Mouse (Mus musculus) heart, embryonic 12.5 days (tissue): ENCODE measurements at regions not wholly inside any gene's neighbourhood (a gene's known extent, or its start where the extent isn't known, plus 50 kb on each side); places are given as distances from the start of the nearest gene placed in this dataset.
"Not testable (repeated sequence)": the region's sequence is repeated elsewhere in the genome, so short reads cannot be mapped to it uniquely, and the experiment has no call there.

ENCODE experiments used
- ATAC-seq: fragments of 200-750 bp; cut with Nextera tagmentation; 2 replicates; pipeline ENCODE4 v1.8.0; 2017; ENCODE audit warnings: moderate TSS enrichment, moderate library complexity; ENCODE audit not compliant: insufficient number of reproducible peaks, low FRiP score
- H3K27ac ChIP-seq: fragments of 300-500 bp; sonication (generic); 2 replicates; pipeline ENCODE4 v1.5.1; 2016; ENCODE audit warnings: mild to moderate bottlenecking, moderate library complexity; ENCODE audit not compliant: poor library complexity, severe bottlenecking
- H3K27me3 ChIP-seq: fragments of 300-500 bp; sonication (generic); replicated peaks from 2 replicates; pipeline ENCODE4 v1.6.1; 2016; ENCODE audit warnings: mild to moderate bottlenecking, moderate library complexity
- H3K36me3 ChIP-seq: fragments of 300-500 bp; sonication (generic); 2 replicates; pipeline ENCODE4 v1.6.1; 2016; ENCODE audit warnings: mild to moderate bottlenecking, moderate library complexity
- H3K4me1 ChIP-seq: fragments of 300-500 bp; sonication (generic); replicated peaks from 2 replicates; pipeline ENCODE4 v1.6.1; 2016; ENCODE audit warnings: mild to moderate bottlenecking
- H3K4me2 ChIP-seq: fragments of 300-500 bp; sonication (generic); 2 replicates; pipeline ENCODE4 v1.6.1; 2016; ENCODE audit warnings: mild to moderate bottlenecking, moderate library complexity
- H3K4me3 ChIP-seq: fragments of 300-500 bp; sonication (generic); 2 replicates; pipeline ENCODE4 v1.5.1; 2016; ENCODE audit warnings: mild to moderate bottlenecking
- H3K9ac ChIP-seq: fragments of 300-500 bp; sonication (generic); 2 replicates; pipeline ENCODE4 v1.6.1; 2016; ENCODE audit warnings: mild to moderate bottlenecking, moderate library complexity
- H3K9me3 ChIP-seq: fragments of 300-500 bp; sonication (generic); replicated peaks from 2 replicates; pipeline ENCODE4 v1.6.1; 2016; ENCODE audit warnings: mild to moderate bottlenecking, moderate library complexity
- WGBS: fragments of 180-500 bp; shearing (Covaris S2); methylation state at CpG from one replicate; pipeline ENCODE4 v1.1.7; 2016; 5-methylcytosine and 5-hydroxymethylcytosine counted together

DNA sequence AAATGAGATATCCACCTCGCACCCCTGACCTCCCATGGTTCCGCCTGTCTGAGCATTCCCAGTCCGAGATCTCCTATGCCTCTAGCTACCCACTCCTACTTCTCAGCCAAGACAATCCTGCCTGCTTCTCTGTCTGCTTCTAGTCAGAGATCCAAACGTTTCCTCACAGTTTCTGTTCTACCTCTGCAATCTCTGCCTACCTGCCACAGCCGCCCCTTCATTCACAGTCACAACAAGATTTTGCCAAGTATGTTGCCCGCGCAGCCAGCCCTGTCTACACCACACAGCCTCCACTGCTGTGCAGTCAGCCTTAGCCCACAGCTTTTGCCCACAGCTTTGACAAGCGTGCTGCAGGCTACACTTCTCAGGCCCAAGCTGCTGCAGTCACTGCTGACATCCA lies 601.7 kb downstream of the Epha7 start:
- whole genome bisulfite sequencing, result 83% methylated on average over 8 of the region's 8 CpGs
- no peak for ATAC-seq

DNA sequence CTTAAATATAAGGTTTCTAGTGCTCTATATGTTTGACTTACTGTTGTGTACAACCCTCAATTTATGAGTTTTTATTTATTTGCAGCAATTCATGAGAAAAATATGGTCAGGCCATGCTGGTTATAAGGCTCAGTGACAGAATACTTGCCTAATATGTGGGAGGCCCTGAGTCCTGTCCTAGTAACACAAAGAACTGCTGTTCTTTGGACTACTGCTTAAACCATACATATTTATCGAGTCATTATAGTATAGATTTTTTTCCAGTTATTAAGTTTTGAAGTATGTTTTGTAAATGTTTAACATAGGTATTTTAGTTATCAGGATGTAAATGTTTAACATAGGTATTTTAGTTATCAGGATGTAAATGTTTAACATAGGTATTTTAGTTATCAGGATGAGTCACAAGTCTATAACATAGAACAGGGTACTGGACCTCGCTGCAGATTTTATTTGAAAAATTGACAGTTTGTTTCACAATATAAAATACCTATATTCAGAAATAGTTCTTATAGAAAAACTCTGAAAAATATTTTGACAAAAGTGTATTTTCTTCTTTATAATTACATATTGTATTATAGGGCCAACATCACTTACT lies 607.4 kb downstream of the Epha7 start:
- no peaks in the 10 kb centered on the region for H3K36me3 ChIP-seq
- no peaks in the 10 kb centered on the region for H3K4me1 ChIP-seq
- H3K27me3 ChIP-seq, result no peaks in the 10 kb centered on the region
- H3K4me3 ChIP-seq, result no peak overlapping the region
- no peak overlapping the region for H3K9ac ChIP-seq
- H3K4me2 ChIP-seq, result no peak overlapping the region
- ATAC-seq, result no peak
- H3K27ac ChIP-seq, result no peak overlapping the region
- WGBS, result 82% methylated on average over 2 of the region's 2 CpGs
- H3K9me3 ChIP-seq, result no peaks in the 10 kb centered on the region

More for the DNA sequence above, 601.7 kb downstream of the Epha7 start:
- Histone ChIP-seq H3K9me3 (no peaks in the 10 kb centered on the region), H3K4me1 (0 out of 2 replicates have a peak, but pooled peaks cover 3% of the 10 kb centered on the region), H3K27ac (no peak overlapping the region), H3K4me3 (no peak overlapping the region), H3K27me3 (no peaks in the 10 kb centered on the region), H3K9ac (no peak overlapping the region), H3K4me2 (no peak overlapping the region), H3K36me3 (no peaks in the 10 kb centered on the region)

DNA sequence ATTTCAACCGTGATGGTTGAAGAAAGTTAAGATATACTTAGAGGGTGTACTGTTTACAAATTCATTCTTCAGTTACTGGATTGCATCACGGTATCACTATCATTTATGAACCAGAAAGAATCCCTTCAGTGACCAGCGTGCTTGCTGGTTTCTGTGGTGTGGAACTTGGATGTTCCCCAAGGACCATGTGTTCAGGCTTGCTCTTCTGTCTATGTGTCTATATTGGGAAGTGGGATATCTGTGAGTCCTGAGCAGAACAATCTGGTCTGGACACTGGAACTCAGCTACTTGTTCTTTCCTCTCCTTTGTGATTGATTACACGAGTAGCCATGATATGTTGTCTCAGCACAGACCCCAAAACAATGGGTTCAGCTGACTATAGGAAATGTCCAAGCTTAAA lies 618.6 kb downstream of the Epha7 start:
- WGBS, result 65% methylated on average over 4 of the region's 4 CpGs
- not testable (repeated sequence) for H3K27ac ChIP-seq, H3K27me3 ChIP-seq, ATAC-seq, H3K4me1 ChIP-seq, H3K36me3 ChIP-seq, H3K4me3 ChIP-seq, H3K4me2 ChIP-seq, H3K9ac ChIP-seq, H3K9me3 ChIP-seq

- no peaks in the 10 kb centered on the region for H3K27me3 ChIP-seq
- no peaks in the 10 kb centered on the region for H3K9me3 ChIP-seq
- no peak overlapping the region for H3K4me3 ChIP-seq
- no peak overlapping the region for H3K9ac ChIP-seq
- 75% methylated on average over 5 of the region's 5 CpGs for WGBS
- no peak for ATAC-seq
- H3K4me2 ChIP-seq, result no peak overlapping the region
- H3K36me3 ChIP-seq, result no peaks in the 10 kb centered on the region
- H3K27ac ChIP-seq, result no peak overlapping the region
- no peaks in the 10 kb centered on the region for H3K4me1 ChIP-seq
These were observed 650.4 kb downstream of the Epha7 start for GRCm38 (mm10) chr4:29463329-29463728.

GRCm38 (mm10) chr4:29466315-29466714 lies 653.4 kb downstream of the Epha7 start:
- Histone ChIP-seq H3K9ac (no peak overlapping the region), H3K9me3 (no peaks in the 10 kb centered on the region)
- 64% methylated on average over 2 of the region's 2 CpGs for WGBS

DNA sequence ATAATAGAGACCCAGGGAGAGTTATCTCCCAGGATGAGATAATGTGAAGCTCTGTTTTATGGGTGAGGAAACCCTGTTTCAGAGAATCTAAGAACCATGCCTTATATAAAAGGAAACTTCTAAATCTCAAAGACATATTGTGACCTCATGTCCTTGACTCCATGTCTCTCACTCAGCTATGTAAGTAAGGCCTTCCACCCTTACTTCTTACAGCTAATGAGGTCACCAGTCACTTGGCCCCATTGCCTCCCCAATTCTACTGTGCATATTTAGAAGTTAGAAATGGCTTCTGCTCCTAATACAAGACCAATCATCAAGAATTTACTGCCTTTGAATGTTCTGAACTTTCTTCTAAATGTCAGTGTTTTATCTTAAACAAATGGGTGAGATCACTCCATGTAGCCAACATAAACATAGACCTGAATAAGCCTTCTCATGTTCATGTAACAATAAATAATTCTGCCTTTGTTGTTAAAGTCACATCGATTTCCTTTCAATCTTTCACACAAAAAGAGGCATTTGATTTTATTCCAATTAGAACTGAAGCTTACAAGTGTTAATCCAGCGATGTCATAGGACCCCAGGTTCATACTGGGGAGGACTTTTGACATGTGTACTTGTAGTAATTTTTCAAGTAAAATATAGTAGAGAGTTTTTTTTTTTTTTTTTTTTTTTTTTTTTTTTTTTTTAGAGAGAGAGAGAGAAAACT lies 667.6 kb downstream of the Epha7 start:
- no peak overlapping the region for H3K27ac ChIP-seq
- no peaks in the 10 kb centered on the region for H3K27me3 ChIP-seq
- H3K9me3 ChIP-seq, result no peaks in the 10 kb centered on the region
- no peaks in the 10 kb centered on the region for H3K4me1 ChIP-seq
- no peak overlapping the region for H3K9ac ChIP-seq
- H3K36me3 ChIP-seq, result no peaks in the 10 kb centered on the region
- 53% methylated on average over 2 of the region's 2 CpGs for WGBS
- H3K4me2 ChIP-seq, result no peak overlapping the region
- no peak for ATAC-seq
- H3K4me3 ChIP-seq, result no peak overlapping the region

More at GRCm38 (mm10) chr4:29466315-29466714, 653.4 kb downstream of the Epha7 start:
- Histone ChIP-seq H3K4me1 (no peaks in the 10 kb centered on the region), H3K4me2 (no peak overlapping the region), H3K27me3 (no peaks in the 10 kb centered on the region), H3K36me3 (no peaks in the 10 kb centered on the region), H3K27ac (no peak overlapping the region), H3K4me3 (no peak overlapping the region)
- ATAC-seq, result no peak

DNA sequence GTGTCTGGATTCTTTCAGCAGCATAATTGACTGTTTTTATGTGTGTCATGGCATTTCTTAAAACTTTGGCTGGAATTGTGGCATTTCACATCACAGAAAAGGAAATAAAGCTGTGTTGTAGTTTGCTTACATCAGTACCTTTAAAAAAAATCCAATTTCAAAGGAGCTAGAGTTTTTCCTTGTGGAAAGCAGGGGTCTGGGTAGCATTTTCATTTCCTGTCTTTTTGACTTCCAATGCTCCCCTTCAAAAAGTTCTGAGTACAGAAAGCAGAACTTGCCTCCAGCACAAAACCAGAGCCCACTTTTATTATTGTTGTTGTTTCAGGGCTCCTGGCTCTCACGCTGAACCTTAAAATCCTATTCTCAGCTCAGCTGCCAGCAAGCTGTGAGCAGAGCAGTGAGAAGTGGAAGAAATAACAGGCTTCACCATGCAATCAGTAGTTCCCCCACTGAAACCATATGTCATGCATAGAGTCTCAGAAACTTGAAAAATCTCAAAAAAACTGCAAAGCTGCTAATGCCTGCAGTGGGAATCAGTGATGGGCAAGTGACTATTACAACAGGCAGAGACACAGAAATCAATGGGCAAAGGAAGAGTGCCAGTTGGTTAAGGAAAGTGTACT lies 668.3 kb downstream of the Epha7 start:
- 22% methylated on average over 1 of the region's 1 CpGs for WGBS
- H3K27me3 ChIP-seq, result no peaks in the 10 kb centered on the region
- H3K9me3 ChIP-seq, result no peaks in the 10 kb centered on the region
- no peaks in the 10 kb centered on the region for H3K36me3 ChIP-seq
- H3K4me1 ChIP-seq, result no peaks in the 10 kb centered on the region
- H3K27ac ChIP-seq, result peak overlapping the region; percentile 27; the same call in 1 of the 2 replicates
- no peak overlapping the region for H3K4me3 ChIP-seq
- no peak overlapping the region for H3K9ac ChIP-seq
- no peak for ATAC-seq
- H3K4me2 ChIP-seq, result no peak overlapping the region

DNA sequence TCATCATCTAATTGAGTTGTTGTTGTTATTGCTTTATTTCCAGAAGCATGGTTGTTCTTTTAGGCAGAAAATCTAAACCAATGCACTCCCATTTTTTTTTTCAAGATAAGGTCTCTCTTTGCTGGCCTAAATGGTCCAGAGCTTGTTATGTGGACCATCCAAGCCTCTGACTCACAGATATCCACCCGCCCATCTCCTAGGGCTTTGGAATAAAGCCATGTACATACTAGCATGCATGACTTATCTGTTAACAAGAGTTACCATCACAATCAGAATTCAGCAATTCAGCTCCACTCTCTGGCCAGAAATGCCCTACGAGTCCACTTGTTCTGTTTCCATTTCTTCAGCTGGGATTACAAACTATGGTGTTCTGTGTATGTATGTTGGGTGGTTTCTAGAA lies 669.5 kb downstream of the Epha7 start:
- H3K4me2 ChIP-seq, result no peak overlapping the region
- no peak overlapping the region for H3K4me3 ChIP-seq
- H3K9ac ChIP-seq, result no peak overlapping the region
- 72% methylated on average over 2 of the region's 2 CpGs for WGBS
- no peak overlapping the region for H3K27ac ChIP-seq
- no peaks in the 10 kb centered on the region for H3K27me3 ChIP-seq
- H3K36me3 ChIP-seq, result no peaks in the 10 kb centered on the region
- no peaks in the 10 kb centered on the region for H3K9me3 ChIP-seq
- H3K4me1 ChIP-seq, result no peaks in the 10 kb centered on the region
- no peak for ATAC-seq

GRCm38 (mm10) chr4:29500844-29501243 lies 687.9 kb downstream of the Epha7 start:
- ATAC-seq, result no peak
- Histone ChIP-seq H3K27ac (no peak overlapping the region), H3K4me3 (no peak overlapping the region), H3K4me2 (no peak overlapping the region), H3K27me3 (no peaks in the 10 kb centered on the region), H3K9ac (no peak overlapping the region), H3K36me3 (no peaks in the 10 kb centered on the region), H3K4me1 (no peaks in the 10 kb centered on the region), H3K9me3 (no peaks in the 10 kb centered on the region)
- WGBS, result 88% methylated on average over 1 of the region's 1 CpGs

DNA sequence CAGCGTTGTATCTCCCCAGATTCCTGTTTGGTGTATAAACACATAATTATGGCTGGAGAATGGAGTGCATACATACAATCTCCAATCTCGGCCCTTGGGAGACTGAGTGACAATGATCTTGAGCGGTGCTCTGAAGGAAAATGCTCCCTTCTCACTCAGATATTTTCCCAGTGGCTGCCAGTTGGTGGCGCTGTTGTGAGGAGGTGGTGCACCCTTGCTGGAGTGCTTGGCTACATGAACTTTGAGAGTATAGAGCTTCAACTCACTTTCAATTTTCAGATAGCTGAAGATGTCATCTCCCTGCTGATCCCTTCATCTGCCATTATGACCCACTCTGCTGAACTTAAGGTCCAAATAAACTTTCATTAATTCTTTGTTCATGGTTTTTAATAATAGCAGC lies 712.1 kb downstream of the Epha7 start:
- H3K36me3 ChIP-seq, result no peaks in the 10 kb centered on the region
- no peaks in the 10 kb centered on the region for H3K9me3 ChIP-seq
- no peak overlapping the region for H3K4me2 ChIP-seq
- H3K4me3 ChIP-seq, result no peak overlapping the region
- no peak for ATAC-seq
- H3K4me1 ChIP-seq, result no peaks in the 10 kb centered on the region
- H3K27ac ChIP-seq, result no peak overlapping the region
- no peak overlapping the region for H3K9ac ChIP-seq
- 57% methylated on average over 4 of the region's 4 CpGs for WGBS
- no peaks in the 10 kb centered on the region for H3K27me3 ChIP-seq

- Histone ChIP-seq H3K27ac (no peak overlapping the region), H3K27me3 (no peaks in the 10 kb centered on the region), H3K4me1 (no peaks in the 10 kb centered on the region), H3K9ac (no peak overlapping the region), H3K36me3 (no peaks in the 10 kb centered on the region), H3K4me3 (no peak overlapping the region), H3K4me2 (no peak overlapping the region), H3K9me3 (no peaks in the 10 kb centered on the region)
- no peak for ATAC-seq
- WGBS, result 83% methylated on average over 5 of the region's 5 CpGs
These were observed 713.1 kb downstream of the Epha7 start for GRCm38 (mm10) chr4:29525769-29526658.
